Mouse (Mus musculus): ENCODE data around the gene Alk. TPM values are rescaled to one million over a fixed set of nuclear protein-coding genes. Genes with fewer than 3 reads are reported as not detected.

Alk gene
- polyA plus RNA-seq (2012; rRNA removed) = under 0.01 and 0.01 TPM in 2 replicates

GRCm38 (mm10) chr17:72604610-72604980 is at the start of gene Alk:
Gene Alk (minus strand): TSS chr17:72604627.

Other genes with a start within 250 kb of the Alk start
- 25.8 and 29.0 TPM in 2 replicates for gene Ypel5, start 231.8 kb upstream of the Alk start, polyA plus RNA-seq (2012; rRNA removed)

Measured in liver, embryonic 18 days (tissue).